Mouse (Mus musculus): Measurements from ENCODE around the gene Dll1. TPM values are rescaled to one million over a fixed set of nuclear protein-coding genes. Genes with fewer than 3 reads are reported as not detected.

Dll1 gene
- polyA plus RNA-seq, 1 experiment from 2014 or later, result 8.2 TPM

- no peaks in the 10 kb centered on the region for H3K9me3 ChIP-seq (ENCODE audit: low read length)
- DNase-seq (ENCODE audit: low spot score), result peak; percentile 44
- H3K4me1 ChIP-seq (ENCODE audit: insufficient read depth, low read depth, low read length), result no peaks in the 10 kb centered on the region
- WGBS, result 47% methylated on average over 10 of the region's 10 CpGs
- no peak overlapping the region for H3K27ac ChIP-seq (ENCODE audit: low read length)
- no peak for TF ChIP-seq CTCF (IDR thresholded peaks at IDR 0.05)
- no peak for TF ChIP-seq EP300 (IDR thresholded peaks at IDR 0.05)
- no peaks in the 10 kb centered on the region for H3K36me3 ChIP-seq (ENCODE audit: insufficient read depth, low read length)
- ATAC-seq, result peak; percentile 35
- no peak overlapping the region for H3K4me3 ChIP-seq (ENCODE audit: low read depth, low read length)
- H3K9ac ChIP-seq (replicated peaks; ENCODE audit: low read depth), result no peak overlapping the region
- H3K27me3 ChIP-seq (replicated peaks; ENCODE audit: insufficient read depth, low read length), result no peaks in the 10 kb centered on the region
- H3K4me2 ChIP-seq (replicated peaks; ENCODE audit: low read depth, low read length), result no peak overlapping the region
Observed at GRCm38 (mm10) chr17:15352869-15353610, 23.6 kb downstream of the Dll1 start.

- H3K9ac ChIP-seq (replicated peaks; ENCODE audit: low read depth), result no peak overlapping the region
- no peak for DNase-seq (ENCODE audit: low spot score)
- H3K27me3 ChIP-seq (replicated peaks; ENCODE audit: insufficient read depth, low read length), result no peaks in the 10 kb centered on the region
- TF ChIP-seq CTCF (IDR thresholded peaks at IDR 0.05) (no peak), EP300 (IDR thresholded peaks at IDR 0.05) (no peak)
- H3K36me3 ChIP-seq (ENCODE audit: insufficient read depth, low read length), result no peaks in the 10 kb centered on the region
- no peak overlapping the region for H3K4me2 ChIP-seq (replicated peaks; ENCODE audit: low read depth, low read length)
- no peak overlapping the region for H3K27ac ChIP-seq (ENCODE audit: low read length)
- no peaks in the 10 kb centered on the region for H3K9me3 ChIP-seq (ENCODE audit: low read length)
- ATAC-seq, result no peak
- WGBS, result 77% methylated on average over 2 of the region's 2 CpGs
- H3K4me3 ChIP-seq (ENCODE audit: low read depth, low read length), result no peak overlapping the region
- H3K4me1 ChIP-seq (ENCODE audit: insufficient read depth, low read depth, low read length), result no peaks in the 10 kb centered on the region
Observed at GRCm38 (mm10) chr17:15350152-15350551, 26.5 kb downstream of the Dll1 start.

GRCm38 (mm10) chr17:15343071-15343822 is 33.4 kb downstream of the Dll1 start:
- Histone ChIP-seq H3K9ac (replicated peaks; ENCODE audit: low read depth) (no peak overlapping the region), H3K4me2 (replicated peaks; ENCODE audit: low read depth, low read length) (no peak overlapping the region), H3K9me3 (ENCODE audit: low read length) (no peaks in the 10 kb centered on the region), H3K27ac (ENCODE audit: low read length) (no peak overlapping the region), H3K27me3 (replicated peaks; ENCODE audit: insufficient read depth, low read length) (no peaks in the 10 kb centered on the region), H3K4me1 (ENCODE audit: insufficient read depth, low read depth, low read length) (no peaks in the 10 kb centered on the region), H3K4me3 (ENCODE audit: low read depth, low read length) (no peak overlapping the region), H3K36me3 (ENCODE audit: insufficient read depth, low read length) (no peaks in the 10 kb centered on the region)
- no peak for ATAC-seq
- no peak for DNase-seq (ENCODE audit: low spot score)
- TF ChIP-seq EP300 (IDR thresholded peaks at IDR 0.05), result no peak
- no peak for TF ChIP-seq CTCF (IDR thresholded peaks at IDR 0.05)
- 37% methylated on average over 14 of the region's 14 CpGs for WGBS

GRCm38 (mm10) chr17:15337906-15338305 is 38.8 kb downstream of the Dll1 start:
- no peak for ATAC-seq
- DNase-seq (ENCODE audit: low spot score), result no peak
- WGBS, result 94% methylated on average over 1 of the region's 1 CpGs
- Histone ChIP-seq H3K9ac (replicated peaks; ENCODE audit: low read depth) (no peak overlapping the region), H3K4me3 (ENCODE audit: low read depth, low read length) (no peak overlapping the region), H3K36me3 (ENCODE audit: insufficient read depth, low read length) (no peaks in the 10 kb centered on the region), H3K4me1 (ENCODE audit: insufficient read depth, low read depth, low read length) (no peaks in the 10 kb centered on the region), H3K27me3 (replicated peaks; ENCODE audit: insufficient read depth, low read length) (no peaks in the 10 kb centered on the region), H3K27ac (ENCODE audit: low read length) (no peak overlapping the region), H3K4me2 (replicated peaks; ENCODE audit: low read depth, low read length) (no peak overlapping the region), H3K9me3 (ENCODE audit: low read length) (no peaks in the 10 kb centered on the region)
- TF ChIP-seq CTCF (IDR thresholded peaks at IDR 0.05) (no peak), EP300 (IDR thresholded peaks at IDR 0.05) (no peak)

GRCm38 (mm10) chr17:15329740-15330318 is 46.8 kb downstream of the Dll1 start:
- no peak for ATAC-seq
- H3K27ac ChIP-seq (ENCODE audit: low read length), result no peak overlapping the region
- TF ChIP-seq CTCF (IDR thresholded peaks at IDR 0.05), result no peak
- TF ChIP-seq EP300 (IDR thresholded peaks at IDR 0.05), result no peak
- no peak overlapping the region for H3K4me3 ChIP-seq (ENCODE audit: low read depth, low read length)
- no peaks in the 10 kb centered on the region for H3K36me3 ChIP-seq (ENCODE audit: insufficient read depth, low read length)
- H3K27me3 ChIP-seq (replicated peaks; ENCODE audit: insufficient read depth, low read length), result no peaks in the 10 kb centered on the region
- no peak overlapping the region for H3K4me2 ChIP-seq (replicated peaks; ENCODE audit: low read depth, low read length)
- H3K9ac ChIP-seq (replicated peaks; ENCODE audit: low read depth), result no peak overlapping the region
- DNase-seq (ENCODE audit: low spot score), result no peak
- 75% methylated on average over 10 of the region's 10 CpGs for WGBS
- peaks cover 2% of the 10 kb centered on the region; the same call in 1 of the 2 replicates for H3K4me1 ChIP-seq (ENCODE audit: insufficient read depth, low read depth, low read length)
- H3K9me3 ChIP-seq (ENCODE audit: low read length), result no peaks in the 10 kb centered on the region

- 61% methylated on average over 5 of the region's 5 CpGs for WGBS
- H3K27me3 ChIP-seq (replicated peaks; ENCODE audit: insufficient read depth, low read length), result no peaks in the 10 kb centered on the region
- TF ChIP-seq CTCF (IDR thresholded peaks at IDR 0.05) (no peak), EP300 (IDR thresholded peaks at IDR 0.05) (no peak)
- ATAC-seq, result no peak
- no peak overlapping the region for H3K9ac ChIP-seq (replicated peaks; ENCODE audit: low read depth)
- no peaks in the 10 kb centered on the region for H3K36me3 ChIP-seq (ENCODE audit: insufficient read depth, low read length)
- no peak overlapping the region for H3K27ac ChIP-seq (ENCODE audit: low read length)
- H3K4me1 ChIP-seq (ENCODE audit: insufficient read depth, low read depth, low read length), result peaks cover 2% of the 10 kb centered on the region; the same call in 1 of the 2 replicates
- H3K4me2 ChIP-seq (replicated peaks; ENCODE audit: low read depth, low read length), result no peak overlapping the region
- DNase-seq (ENCODE audit: low spot score), result no peak
- H3K4me3 ChIP-seq (ENCODE audit: low read depth, low read length), result no peak overlapping the region
- H3K9me3 ChIP-seq (ENCODE audit: low read length), result no peaks in the 10 kb centered on the region
Observed at GRCm38 (mm10) chr17:15327106-15327505, 49.6 kb downstream of the Dll1 start.
